Mouse (Mus musculus) lung, postnatal 0 days (tissue): Measurements from ENCODE around the gene Synrg.

Experiments used
- CTCF ChIP-seq: IDR thresholded peaks from 2 replicates; pipeline ENCODE4 v1.5.1; 2016; ENCODE audit warnings: antibody characterized with exemption, mild to moderate bottlenecking
- EP300 ChIP-seq: IDR thresholded peaks from 2 replicates; pipeline ENCODE4 v1.6.1; 2016; ENCODE audit warnings: antibody characterized with exemption, mild to moderate bottlenecking, control low read depth

DNA sequence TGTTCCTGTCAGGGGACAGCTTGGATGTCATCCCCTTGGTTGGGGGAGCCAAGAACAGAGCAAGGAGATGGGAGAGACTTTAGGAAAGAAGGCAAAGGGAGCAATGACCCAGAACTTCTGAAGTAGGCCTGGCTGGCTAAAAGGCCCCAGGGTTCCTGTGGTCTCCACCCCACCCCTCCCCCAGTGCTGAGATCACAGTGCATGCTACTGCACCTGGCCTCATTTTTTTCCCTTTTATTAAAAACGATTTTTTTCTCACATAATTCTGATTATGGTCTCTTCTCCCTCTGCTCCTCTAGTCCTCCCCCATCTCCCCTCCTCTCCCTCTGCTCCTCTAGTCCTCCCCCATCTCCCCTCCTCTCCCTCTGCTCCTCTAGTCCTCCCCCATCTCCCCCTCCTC, 80.8 kb downstream of the Synrg start:
- TF ChIP-seq CTCF = no peak
- TF ChIP-seq EP300 = no peak
